Mouse (Mus musculus): ENCODE measurements around the gene Pik3ap1. TPM values are rescaled to one million over a fixed set of nuclear protein-coding genes. Genes with fewer than 3 reads are reported as not detected.

Gene Pik3ap1
- total and polyA plus RNA-seq, 3 experiments: 0.12 to 0.40 TPM; not detected in 1

DNA sequence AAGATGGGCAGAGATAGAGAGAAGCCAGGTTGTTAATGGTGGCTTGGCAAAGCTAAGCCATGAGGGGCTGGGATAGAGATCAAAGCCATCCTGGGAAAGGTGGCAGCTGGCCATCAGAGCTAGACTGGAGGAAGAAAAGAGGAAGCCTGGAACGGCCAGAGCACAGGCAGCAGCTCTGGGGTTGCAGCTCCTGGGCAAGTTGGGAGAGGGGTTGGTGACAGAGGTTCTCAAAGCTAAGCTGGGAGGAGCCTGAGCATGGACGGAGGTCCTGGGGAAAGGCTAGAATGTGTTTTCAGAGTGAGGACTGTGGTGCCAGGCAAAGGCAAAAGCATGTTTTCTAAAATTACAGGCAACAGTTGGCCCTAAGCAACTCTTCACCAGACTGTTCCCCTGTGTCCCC, 36.4 kb upstream of the Pik3ap1 start:
- Histone ChIP-seq H3K27me3 (ENCODE audit: control insufficient read depth in 1 of 2, insufficient read depth in 2 of 2, low read length in 2 of 2) (no peaks in the 10 kb centered on the region), H3K9me3 (replicated peaks; ENCODE audit: insufficient read depth, low read length) (no peaks in the 10 kb centered on the region), H3K4me3 (ENCODE audit: control insufficient read depth in 1 of 2, insufficient read depth in 1 of 2, low read depth in 2 of 2, low read length in 2 of 2) (no peak overlapping the region), H3K27ac (ENCODE audit: control insufficient read depth, low read depth, low read length) (no peak overlapping the region), H3K36me3 (ENCODE audit: control insufficient read depth in 1 of 2, insufficient read depth in 2 of 2, low read length in 2 of 2) (peaks cover 0 to 2% of the 10 kb centered on the region in 2 experiments; a peak in 1 of 4 replicates), H3K9ac (ENCODE audit: control insufficient read depth, low read depth, low read length, poor library complexity, severe bottlenecking) (no peak overlapping the region), H3K79me2 (ENCODE audit: control insufficient read depth, insufficient read depth, low read length, poor library complexity) (no peaks in the 10 kb centered on the region), H3K4me1 (ENCODE audit: control insufficient read depth in 1 of 2, insufficient read depth in 2 of 2, low read length in 2 of 2) (peaks cover 0 to 4% of the 10 kb centered on the region in 2 experiments; a peak in 1 of 4 replicates)
- peak; percentile 21 for DNase-seq (ENCODE audit: low read depth, low spot score)
- TF ChIP-seq SIN3A (IDR thresholded peaks at IDR 0.05; ENCODE audit: low read length) (no peak), NELFE (IDR thresholded peaks at IDR 0.05; ENCODE audit: low read depth, low read length) (no peak), ZMIZ1 (IDR thresholded peaks at IDR 0.05; ENCODE audit: low read depth, low read length) (no peak), ELF1 (IDR thresholded peaks at IDR 0.05; ENCODE audit: low read depth, low read length) (no peak), MEF2A (IDR thresholded peaks at IDR 0.05; ENCODE audit: extremely low read depth, insufficient replicate concordance, low read depth, low read length, poor library complexity, severe bottlenecking) (no peak), MAX (IDR thresholded peaks at IDR 0.05; ENCODE audit: low read length) (no peak), POLR2A (IDR thresholded peaks at IDR 0.05; ENCODE audit: control insufficient read depth in 1 of 2, insufficient read depth in 1 of 2, low read depth in 1 of 2, low read length in 2 of 2, poor library complexity in 1 of 2) (no peak), ZNF384 (IDR thresholded peaks at IDR 0.05; ENCODE audit: low read depth, low read length) (no peak), NRF1 (IDR thresholded peaks at IDR 0.05; ENCODE audit: insufficient read depth, low read depth, low read length, poor library complexity, severe bottlenecking) (no peak), ZC3H11A (IDR thresholded peaks at IDR 0.05; ENCODE audit: low read depth, low read length) (no peak), RCOR1 (IDR thresholded peaks at IDR 0.05; ENCODE audit: low read depth, low read length) (no peak), TAL1 (IDR thresholded peaks at IDR 0.05; ENCODE audit: low read length) (no peak), TCF12 (IDR thresholded peaks at IDR 0.05; ENCODE audit: low read depth, low read length) (no peak), TBP (IDR thresholded peaks at IDR 0.05; ENCODE audit: low read depth, low read length) (no peak), BHLHE40 (IDR thresholded peaks at IDR 0.05; ENCODE audit: borderline replicate concordance, low read depth, low read length) (no peak)

DNA sequence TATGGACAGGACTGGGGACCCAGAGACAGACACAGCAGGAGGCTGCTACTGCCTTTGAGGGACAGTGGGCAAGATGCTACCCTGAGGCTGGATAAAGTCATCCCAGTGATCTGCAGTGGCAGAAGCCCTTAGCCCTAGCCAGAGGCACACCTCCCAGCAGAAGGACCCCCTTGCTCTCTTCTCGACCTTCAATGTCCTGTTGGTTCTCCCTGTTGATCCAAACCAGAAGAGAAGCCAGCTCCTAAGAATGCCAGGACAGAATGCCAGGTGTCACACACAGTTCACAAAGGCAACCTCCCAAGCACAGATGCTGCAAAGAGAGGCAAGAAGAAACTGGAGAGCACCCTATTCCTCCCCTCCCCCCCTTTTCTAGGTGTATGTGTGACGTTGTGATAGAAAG, 33.9 kb upstream of the Pik3ap1 start:
- no peak for DNase-seq (ENCODE audit: low read depth, low spot score)
- H3K36me3 ChIP-seq (ENCODE audit: control insufficient read depth in 1 of 2, insufficient read depth in 2 of 2, low read length in 2 of 2): peaks cover 0 to 2% of the 10 kb centered on the region in 2 experiments; a peak in 1 of 4 replicates
- H3K4me3 ChIP-seq (ENCODE audit: control insufficient read depth in 1 of 2, insufficient read depth in 1 of 2, low read depth in 2 of 2, low read length in 2 of 2): no peak overlapping the region
- no peaks in the 10 kb centered on the region for H3K9me3 ChIP-seq (replicated peaks; ENCODE audit: insufficient read depth, low read length)
- TF ChIP-seq RAD21 (IDR thresholded peaks at IDR 0.05; ENCODE audit: low read depth, low read length) (no peak), HCFC1 (IDR thresholded peaks at IDR 0.05; ENCODE audit: low read depth, low read length) (no peak)
- H3K4me1 ChIP-seq (ENCODE audit: control insufficient read depth in 1 of 2, insufficient read depth in 2 of 2, low read length in 2 of 2): peaks cover 0 to 4% of the 10 kb centered on the region in 2 experiments; a peak in 1 of 4 replicates
- no peak overlapping the region for H3K27ac ChIP-seq (ENCODE audit: control insufficient read depth, low read depth, low read length)
- H3K9ac ChIP-seq (ENCODE audit: control insufficient read depth, low read depth, low read length, poor library complexity, severe bottlenecking): no peak overlapping the region
- H3K27me3 ChIP-seq (ENCODE audit: control insufficient read depth in 1 of 2, insufficient read depth in 2 of 2, low read length in 2 of 2): no peaks in the 10 kb centered on the region
- no peaks in the 10 kb centered on the region for H3K79me2 ChIP-seq (ENCODE audit: control insufficient read depth, insufficient read depth, low read length, poor library complexity)
